Mouse (Mus musculus) B cell, adult 62 days (primary cell): Measurements from ENCODE around the gene Cyb561d2. TPM values are rescaled to one million over a fixed set of nuclear protein-coding genes. Genes with fewer than 3 reads are reported as not detected.

Experiments used
- total RNA-seq: library from RNA; stranded (reverse); gene quantifications from 4 replicates; pipeline ENCODE4 v1.2.4, GENCODE M21; 2023

Cyb561d2 gene
- total RNA-seq: 10.3 to 16.0 TPM (median 14.3 TPM) in 4 replicates

DNA sequence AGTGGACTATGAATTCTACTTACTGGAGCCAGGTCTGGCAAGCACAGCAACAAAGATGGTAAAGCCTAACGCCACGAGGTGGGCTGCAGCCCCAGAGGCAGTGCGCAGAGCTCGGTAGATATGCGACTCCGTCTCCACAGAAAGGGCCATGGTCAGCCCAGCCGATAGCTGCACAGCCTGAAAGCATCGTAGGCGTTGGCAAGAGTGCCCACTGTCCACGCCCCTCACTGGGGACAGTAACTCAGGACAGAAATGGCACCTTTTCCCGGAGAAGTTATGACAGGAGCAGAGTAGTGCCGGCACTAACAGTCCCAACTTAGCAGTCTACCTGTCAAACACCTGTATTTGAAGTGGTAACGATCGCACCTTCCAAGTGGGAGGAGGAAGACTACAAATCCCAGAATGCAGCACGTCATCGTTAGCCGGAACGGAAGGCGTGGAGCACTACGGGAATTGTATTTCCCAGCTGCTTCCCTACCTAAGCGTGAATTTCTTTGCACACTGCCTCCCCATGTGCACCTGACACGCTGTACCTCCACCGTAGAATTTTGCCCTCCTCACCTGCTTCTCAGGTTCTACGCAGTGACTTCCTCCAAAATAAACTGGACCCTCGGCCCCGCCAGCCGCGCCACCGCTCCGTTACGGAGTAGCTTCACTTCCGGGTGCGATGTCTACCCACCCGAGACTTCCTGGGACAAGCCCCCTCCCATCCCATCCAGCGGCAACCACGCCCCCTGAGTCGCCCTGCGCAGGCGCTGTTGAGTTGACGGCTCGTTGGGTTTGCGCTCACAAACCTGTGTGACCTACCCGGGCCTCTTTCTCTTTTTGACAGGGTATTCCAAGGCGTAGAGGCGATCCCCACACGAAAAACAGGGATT lies at the start of gene Cyb561d2, which contains the start of gene Nprl2:
Cyb561d2 (minus strand) TSS at position 720 of the 878 bp plus-strand sequence.
Nprl2 (plus strand) TSS at position 753 of the 878 bp plus-strand sequence.

DNA sequence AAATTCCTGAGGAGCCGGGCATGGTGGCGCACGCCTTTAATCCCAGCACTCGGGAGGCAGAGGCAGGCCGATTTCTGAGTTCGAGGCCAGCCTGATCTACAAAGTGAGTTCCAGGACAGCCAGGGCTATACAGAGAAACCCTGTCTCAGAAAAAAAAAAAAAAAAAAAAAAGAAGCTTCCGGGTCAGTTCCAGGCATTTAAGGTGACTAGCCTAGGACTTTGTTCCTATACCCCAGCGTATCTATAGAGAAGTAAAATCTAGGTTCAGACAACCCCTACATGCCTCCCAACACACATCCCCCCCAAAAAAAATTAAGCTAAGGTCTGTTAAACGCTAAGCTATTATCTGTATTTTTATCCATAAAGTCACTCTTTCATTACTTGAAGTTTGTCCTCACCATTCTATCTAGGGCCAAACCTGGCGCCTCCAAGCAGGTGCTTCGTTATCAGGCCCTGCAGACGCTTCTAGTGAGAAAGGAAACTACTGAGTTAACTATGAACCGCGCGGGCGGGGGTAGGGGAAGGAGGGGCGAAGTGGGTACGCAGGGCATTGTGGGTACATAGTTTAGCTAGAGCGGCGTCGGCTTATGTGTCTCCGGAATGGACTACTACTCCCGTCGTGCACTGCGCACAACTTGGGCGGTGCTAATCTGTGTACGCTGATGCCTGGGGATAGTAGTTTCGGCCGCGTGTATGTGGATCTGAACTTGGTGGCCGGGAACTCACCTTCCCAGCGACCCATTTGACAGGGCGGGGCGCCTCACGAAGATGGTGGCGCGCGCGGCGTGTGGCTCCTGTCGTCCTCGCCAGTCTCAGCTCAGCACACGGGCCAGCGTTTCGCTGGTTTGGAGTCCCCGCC lies 45.2 kb upstream of the Cyb561d2 start, which contains the start of gene Ifrd2:
Ifrd2 (plus strand) TSS at position 669 of the 859 bp plus-strand sequence.

DNA sequence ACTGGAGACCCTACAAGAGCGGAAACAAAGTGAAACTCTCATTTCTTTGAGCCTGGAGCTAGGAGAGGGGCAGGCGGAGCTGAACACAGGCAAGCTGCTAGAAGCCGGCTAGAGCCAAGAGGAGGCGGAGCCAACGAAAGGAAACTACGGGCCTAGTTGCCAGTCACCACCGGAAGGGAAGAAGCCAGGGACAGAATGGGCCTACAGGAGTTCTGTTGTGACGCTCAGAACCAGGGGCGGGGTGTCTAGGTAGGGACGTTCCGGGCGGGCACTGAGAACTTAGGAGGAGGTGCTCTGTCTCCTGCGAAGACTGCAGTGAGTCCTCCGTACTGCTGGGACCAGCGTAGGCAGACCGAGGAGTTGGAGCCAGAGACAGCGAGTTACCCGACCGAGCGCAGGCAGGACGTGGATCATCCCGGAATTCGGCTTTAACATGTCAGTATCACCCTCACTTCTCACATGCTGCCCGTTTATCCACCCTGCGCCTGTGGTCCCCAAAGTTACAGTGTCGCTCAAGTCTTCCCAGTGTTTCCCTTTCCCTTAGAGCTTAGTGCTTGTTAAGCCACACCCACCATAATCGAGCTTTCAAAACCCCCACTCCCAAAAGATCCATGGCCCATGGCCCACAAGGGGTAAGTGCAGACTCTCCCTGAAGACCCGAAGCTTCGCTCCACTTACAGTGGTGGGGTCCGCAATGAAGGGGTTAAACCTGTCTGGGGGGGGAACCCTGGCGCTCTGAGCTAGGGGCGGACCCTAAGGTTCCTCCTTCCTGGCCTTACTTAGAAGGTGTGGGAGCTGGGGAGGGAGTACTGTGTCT lies 38.7 kb upstream of the Cyb561d2 start, which contains the start of gene Hyal3:
Hyal3 (plus strand) TSS at position 318 of the 817 bp plus-strand sequence.

DNA sequence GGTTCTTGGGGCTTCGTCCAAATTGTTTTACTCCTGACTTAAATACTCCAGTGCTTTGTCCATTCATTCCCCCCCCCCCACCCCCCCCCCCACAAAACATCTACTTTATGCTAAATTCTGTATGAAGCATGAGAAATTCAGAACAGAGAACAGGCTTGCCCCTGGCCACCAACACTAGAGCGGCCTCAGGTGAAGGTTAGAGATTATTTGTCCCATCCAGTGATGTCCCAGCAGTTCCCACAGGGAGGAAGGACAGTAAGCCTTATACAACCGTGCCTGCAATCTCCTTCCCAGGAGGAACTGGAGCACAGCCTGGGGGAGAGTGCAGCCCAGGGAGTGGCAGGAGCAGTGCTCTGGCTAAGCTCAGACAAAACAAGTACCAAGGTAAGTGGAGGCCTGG lies 36.6 kb upstream of the Cyb561d2 start, which contains the start of gene Naa80:
Naa80 (plus strand) TSS at position 301 of the 400 bp plus-strand sequence.

DNA sequence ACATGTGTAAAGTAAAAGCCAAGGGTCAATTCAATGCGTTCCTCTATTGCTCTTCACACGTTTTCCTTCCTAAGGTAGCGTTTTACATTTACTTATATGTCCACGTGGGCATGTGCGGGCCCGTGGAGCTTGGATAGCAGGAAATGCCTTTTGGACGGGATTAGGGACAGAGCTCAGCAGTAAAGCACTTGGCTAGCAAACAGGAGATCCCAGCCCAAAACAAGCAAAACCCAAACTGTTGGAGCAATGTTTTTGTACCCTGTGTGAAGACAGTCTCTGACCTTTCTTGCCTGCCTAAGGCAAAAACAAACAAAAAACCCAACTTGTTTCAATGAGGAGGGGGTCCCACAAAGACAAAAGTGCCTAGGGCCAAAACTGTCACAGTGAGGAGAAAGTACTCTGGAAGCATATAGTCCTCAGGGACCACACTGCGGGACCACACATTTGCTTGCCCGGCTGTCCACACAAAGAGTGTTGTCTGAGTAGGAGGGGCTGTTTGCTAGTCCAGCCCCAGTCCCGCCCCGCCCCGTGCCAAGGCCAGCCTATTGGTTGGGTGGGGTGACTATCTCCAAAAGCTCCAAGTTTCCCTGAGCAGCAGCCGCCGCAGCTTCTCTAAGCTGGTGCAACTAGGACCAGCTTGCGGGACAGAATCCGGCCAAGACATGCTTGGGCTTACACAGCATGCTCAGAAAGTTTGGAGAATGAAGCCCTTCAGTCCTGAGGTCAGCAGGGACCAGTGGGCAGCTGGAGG lies 34.5 kb upstream of the Cyb561d2 start, which contains the start of gene Hyal1:
Hyal1 (plus strand) TSS at position 571 of the 751 bp plus-strand sequence.

DNA sequence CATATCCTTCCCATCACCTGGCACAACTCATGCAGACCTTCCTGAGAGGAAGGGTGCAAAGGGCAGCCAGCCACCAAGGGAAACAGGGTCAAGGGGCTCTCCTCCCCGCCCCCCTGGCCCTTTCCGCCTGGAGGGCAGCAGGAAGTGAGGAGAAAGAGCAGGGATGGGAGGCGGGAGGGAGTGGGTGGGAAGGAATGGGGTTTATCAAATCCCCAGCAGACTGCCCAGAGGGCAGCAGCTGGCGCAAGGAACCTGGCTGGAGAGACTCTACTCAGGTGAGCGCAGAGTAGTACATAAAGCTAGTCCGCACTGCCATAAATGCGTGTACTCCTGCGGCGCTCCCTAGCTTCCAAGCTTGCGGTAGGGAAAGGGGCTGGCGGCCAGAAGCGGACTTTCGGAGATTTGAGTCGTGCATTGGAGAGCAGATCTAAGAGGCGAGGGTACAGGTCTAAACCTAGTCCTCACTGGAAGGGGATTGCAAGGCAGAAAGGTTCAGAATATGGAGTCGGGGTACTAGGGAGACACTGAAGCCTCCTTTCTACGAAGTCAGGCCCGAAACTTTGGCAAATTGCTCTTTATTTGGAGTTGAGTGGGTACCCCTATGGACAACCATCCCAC lies 25.8 kb upstream of the Cyb561d2 start, which contains the start of gene Hyal2:
Hyal2 (plus strand) TSS at position 244 of the 618 bp plus-strand sequence.

DNA sequence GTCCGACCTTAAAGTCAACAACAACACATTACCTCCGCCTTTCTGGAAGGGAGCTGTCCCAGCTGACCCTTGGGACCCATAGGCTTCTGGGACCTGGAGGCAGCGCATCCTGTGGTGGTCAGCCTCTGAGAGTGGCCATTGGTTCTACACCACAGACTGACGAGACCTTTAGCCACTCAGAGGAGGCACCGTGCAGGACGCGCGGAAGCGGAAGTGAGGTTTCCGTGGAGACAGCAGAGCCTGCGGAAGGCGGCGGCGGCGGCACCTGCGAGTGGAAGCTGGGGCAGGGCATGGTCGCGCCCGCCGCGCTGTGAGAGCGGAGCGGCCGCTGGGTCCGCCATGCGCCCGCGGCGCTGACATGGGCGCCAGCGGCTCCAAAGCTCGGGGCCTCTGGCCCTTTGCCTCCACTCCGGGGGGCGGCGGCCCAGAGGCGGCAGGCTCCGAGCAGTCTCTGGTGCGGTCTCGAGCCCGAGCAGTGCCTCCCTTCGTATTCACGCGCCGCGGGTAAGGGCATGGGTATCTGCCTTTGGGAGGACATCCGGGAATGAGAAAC lies 21.1 kb upstream of the Cyb561d2 start, which contains the start of gene Tusc2:
Tusc2 (plus strand) TSS at position 227 of the 553 bp plus-strand sequence.

DNA sequence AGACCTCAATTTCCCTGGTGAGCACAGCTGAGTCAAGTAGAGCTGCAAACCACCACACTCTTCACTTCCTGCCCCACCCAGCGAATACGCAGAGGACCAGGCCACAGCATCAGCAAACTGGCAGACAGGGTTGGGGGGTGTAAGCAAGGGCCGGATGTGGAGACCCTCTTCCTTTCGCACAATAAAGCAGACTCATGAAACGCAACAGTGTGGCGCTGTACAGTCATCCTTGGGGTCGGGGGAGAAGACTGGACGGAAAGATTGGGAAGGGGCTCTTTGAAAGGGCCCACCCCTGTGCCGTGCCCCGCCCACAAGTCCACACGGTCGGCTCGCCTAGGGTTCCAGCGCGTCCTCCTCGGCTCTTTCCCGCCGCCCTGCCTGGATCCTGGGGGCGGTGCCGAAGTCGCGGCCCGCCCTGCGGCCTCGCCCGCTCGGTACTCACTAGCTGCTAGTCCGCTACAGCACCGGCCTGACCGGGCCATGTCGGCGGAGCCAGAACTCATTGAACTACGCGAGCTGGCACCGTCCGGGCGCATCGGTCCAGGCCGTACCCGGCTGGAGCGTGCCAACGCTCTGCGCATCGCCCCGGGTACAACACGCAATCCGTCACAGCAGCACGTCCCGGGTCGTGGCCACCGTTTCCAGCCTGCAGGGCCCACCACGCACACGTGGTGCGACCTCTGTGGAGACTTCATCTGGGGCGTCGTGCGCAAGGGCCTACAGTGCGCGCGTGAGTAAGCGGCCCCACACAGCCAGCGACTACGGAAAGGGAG lies 9.3 kb upstream of the Cyb561d2 start, which contains the start of gene Rassf1:
Rassf1 (plus strand) TSS at position 439 of the 773 bp plus-strand sequence.

DNA sequence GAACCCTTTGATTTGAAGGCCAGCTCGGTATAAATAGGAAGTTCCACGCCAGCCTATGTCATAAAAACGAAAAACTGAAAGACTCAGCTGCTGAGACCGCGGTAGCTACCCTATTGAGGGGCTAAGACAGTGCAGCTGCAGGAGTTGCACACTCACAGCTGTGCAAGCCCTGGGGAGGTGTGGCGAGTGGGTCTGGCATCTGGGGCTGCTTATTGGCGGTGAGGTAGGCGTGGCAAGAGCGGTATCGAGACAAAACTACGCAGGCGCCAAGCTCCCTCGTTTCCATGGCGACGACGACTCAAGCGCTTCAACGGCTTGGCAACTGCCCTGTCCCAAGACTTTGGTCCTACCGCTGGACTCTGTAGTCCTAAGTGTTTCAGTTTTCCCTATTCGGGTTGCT lies 5.0 kb upstream of the Cyb561d2 start, which contains the start of gene Zmynd10:
Zmynd10 (plus strand) TSS at position 273 of the 400 bp plus-strand sequence.

DNA sequence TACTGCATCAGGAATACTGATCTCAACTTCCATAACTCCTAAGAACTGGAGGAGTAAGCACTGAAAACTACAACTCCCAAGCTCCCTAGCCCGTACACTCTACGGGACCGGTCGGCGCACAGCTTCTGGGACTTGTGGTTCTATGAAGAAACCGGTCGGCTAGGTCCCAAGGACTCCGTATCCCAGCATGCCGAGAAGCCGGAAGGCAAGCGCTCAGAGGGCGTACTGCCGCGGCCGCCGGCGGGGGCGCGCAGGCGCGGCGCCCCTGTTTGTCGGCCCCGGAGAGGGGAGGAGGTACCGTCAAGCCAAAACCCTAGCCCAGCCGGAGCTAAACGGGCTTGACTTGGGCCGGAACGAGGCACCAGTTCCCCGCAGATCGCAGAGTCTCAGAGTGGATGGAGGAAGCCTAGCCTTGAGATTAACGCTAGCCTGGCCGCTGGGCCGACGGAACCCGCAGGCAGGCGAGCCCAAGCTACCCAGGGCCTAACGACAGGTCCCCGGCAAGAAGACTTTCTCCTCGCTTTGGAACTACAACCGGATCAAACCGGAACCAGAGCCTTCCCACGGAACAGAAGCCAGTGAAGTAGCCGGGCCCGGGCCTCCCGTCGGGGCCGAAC lies 8.1 kb downstream of the Cyb561d2 start, which contains the start of gene Tmem115:
Tmem115 (plus strand) TSS at position 155 of the 617 bp plus-strand sequence.

Other genes starting within 250 kb of the Cyb561d2 start
- gene Cish, start 246.2 kb downstream of the Cyb561d2 start, total RNA-seq: 0.66 to 2.1 TPM (median 0.95 TPM) in 4 replicates
- gene Hemk1, start 203.8 kb downstream of the Cyb561d2 start, total RNA-seq: 10.8 to 17.7 TPM (median 14.9 TPM) in 4 replicates
- 0.29 to 1.5 TPM (median 0.60 TPM) in 4 replicates for gene 6430571L13Rik, start 201.6 kb downstream of the Cyb561d2 start, total RNA-seq
- gene Cacna2d2, start 142.6 kb downstream of the Cyb561d2 start, total RNA-seq: 1.4 to 1.8 TPM (median 1.6 TPM) in 4 replicates
- gene Tmem115, start 8.2 kb downstream of the Cyb561d2 start, total RNA-seq: 19.8 to 26.6 TPM (median 22.1 TPM) in 4 replicates
- 19.0 to 32.3 TPM (median 21.9 TPM) in 4 replicates for gene Nprl2, start within 50 bp of the Cyb561d2 start, total RNA-seq
- gene Zmynd10, start 5.1 kb upstream of the Cyb561d2 start, total RNA-seq: 0.43 TPM in 1 of 4 replicates, not detected in the others
- gene Rassf1, start 9.4 kb upstream of the Cyb561d2 start, total RNA-seq: 61.6 to 76.5 TPM (median 70.1 TPM) in 4 replicates
- gene Tusc2, start 21.1 kb upstream of the Cyb561d2 start, total RNA-seq: 17.9 to 29.2 TPM (median 20.7 TPM) in 4 replicates
- 2.1 to 7.1 TPM (median 4.7 TPM) in 4 replicates for gene Hyal2, start 25.8 kb upstream of the Cyb561d2 start, total RNA-seq
- gene Hyal1, start 34.7 kb upstream of the Cyb561d2 start, total RNA-seq: 3.0 to 4.0 TPM (median 3.7 TPM) in 4 replicates
- gene Naa80, start 36.7 kb upstream of the Cyb561d2 start, total RNA-seq: 9.0 to 13.7 TPM (median 10.8 TPM) in 4 replicates
- gene Hyal3, start 38.6 kb upstream of the Cyb561d2 start, total RNA-seq: 1.6 to 2.9 TPM (median 2.3 TPM) in 4 replicates
- gene Ifrd2, start 45.4 kb upstream of the Cyb561d2 start, total RNA-seq: 20.1 to 26.5 TPM (median 22.5 TPM) in 4 replicates
- 0.27 to 0.94 TPM (median 0.52 TPM) in 4 replicates for gene Sema3b, start 67.0 kb upstream of the Cyb561d2 start, total RNA-seq
- gene Gnai2, start 93.2 kb upstream of the Cyb561d2 start, total RNA-seq: 568 to 620 TPM (median 596 TPM) in 4 replicates
- not detected in 4 replicates for gene Slc38a3, start 127.3 kb upstream of the Cyb561d2 start, total RNA-seq
- 1.3 TPM in 2 of 4 replicates, not detected in the others for gene Gnat1, start 137.5 kb upstream of the Cyb561d2 start, total RNA-seq
- gene Sema3f, start 168.3 kb upstream of the Cyb561d2 start, total RNA-seq: 0.25 to 0.69 TPM (median 0.57 TPM) in 3 of 4 replicates, not detected in the other
- 283 to 337 TPM (median 297 TPM) in 4 replicates for gene Rbm5, start 228.8 kb upstream of the Cyb561d2 start, total RNA-seq